Mouse (Mus musculus): Measurements from ENCODE around the gene Reep3.
"Not testable (repeated sequence)": the region's sequence is repeated elsewhere in the genome, so short reads cannot be mapped to it uniquely, and the experiment has no call there.

Gene Reep3

GRCm38 (mm10) chr10:67096621-67097436, at the start of gene Reep3:
Gene Reep3 (minus strand): TSS chr10:67096945.
- peak; percentile 77 for DNase-seq (ENCODE audit: low read depth, low spot score)

DNA sequence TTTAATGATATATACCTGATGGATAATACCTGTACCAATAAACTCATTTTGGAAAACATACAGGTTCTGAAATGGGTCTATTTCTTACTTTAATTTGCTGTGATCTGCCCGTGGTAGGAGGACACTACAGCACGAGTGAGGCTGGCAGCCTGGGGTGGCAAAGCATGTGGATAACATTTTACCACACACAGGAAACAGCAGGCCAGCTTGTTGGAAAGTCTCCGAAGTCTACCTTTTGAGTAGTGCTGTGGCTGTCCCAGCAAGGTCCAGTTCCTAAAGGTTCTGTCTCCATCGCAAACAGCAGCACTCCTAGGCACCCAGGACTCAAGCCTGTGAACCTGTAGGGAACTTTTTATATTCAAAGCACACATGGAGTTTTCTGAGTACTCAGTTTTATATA, 48.9 kb upstream of the Reep3 start:
- DNase-seq (ENCODE audit: low read depth, low spot score), result no peak

GRCm38 (mm10) chr10:67144269-67144668, 47.5 kb upstream of the Reep3 start:
- DNase-seq (ENCODE audit: low read depth, low spot score), result no peak

GRCm38 (mm10) chr10:67143661-67144060, 46.9 kb upstream of the Reep3 start:
- no peak for DNase-seq (ENCODE audit: low read depth, low spot score)

DNA sequence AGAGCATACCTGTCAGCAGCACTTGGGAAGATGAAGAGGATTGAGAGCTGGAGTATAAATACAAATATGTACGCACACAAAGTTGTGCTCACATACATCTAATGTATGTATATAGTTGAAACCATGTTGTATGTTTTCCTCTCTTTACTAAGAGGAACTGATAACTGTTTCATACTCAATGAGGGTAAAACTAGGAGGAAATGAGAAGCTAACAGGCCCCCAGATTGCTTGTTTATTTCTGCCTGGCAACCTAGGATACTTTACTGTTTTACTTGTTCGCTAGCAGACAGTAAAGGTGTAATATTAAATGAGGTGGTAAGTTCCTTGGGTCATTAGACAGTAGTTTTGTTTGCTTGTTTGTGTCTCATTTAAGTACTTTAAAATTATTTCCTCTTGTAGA, 40.7 kb upstream of the Reep3 start:
- DNase-seq (ENCODE audit: low read depth, low spot score), result no peak

GRCm38 (mm10) chr10:67134322-67134721, 37.6 kb upstream of the Reep3 start:
- DNase-seq (ENCODE audit: low read depth, low spot score), result no peak

DNA sequence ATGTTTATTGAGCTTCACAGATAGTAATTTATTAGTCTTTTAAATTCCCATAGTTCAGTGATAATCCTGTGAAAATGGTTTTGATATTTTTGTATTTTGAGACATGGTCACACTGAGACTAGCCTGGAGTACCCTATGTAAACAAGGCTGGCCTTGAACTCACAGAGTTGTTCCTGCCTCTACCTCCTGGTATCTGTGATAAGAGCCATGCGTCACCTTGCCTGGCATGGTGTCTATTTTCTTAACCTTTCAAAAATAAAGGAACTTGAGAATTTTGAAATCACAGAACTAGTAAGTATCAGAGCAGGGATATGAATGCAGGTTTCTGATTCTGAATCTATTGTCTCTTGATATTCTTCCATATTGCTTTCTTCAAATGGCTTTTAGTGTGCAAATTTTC, 35.0 kb upstream of the Reep3 start:
- DNase-seq (ENCODE audit: low read depth, low spot score), result no peak

DNA sequence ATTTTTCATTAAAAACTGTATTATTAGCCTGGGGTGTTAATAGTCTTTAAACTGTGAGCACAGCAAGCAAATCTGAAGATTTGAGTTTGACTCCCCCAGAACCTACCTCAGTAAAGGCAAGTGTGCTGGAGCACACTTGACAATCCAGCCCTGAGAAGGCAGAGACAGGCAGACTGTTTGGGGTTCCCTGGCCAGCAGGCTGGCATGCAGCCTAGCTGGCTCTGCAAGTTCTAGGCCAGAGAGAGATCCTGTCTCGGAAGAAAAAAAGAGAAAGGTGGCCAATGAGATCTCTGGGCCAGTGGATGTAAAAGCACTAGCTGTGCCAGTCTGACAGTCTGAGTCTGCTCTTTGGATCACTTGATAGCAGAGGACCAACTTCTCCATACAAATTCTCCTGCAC, 32.8 kb upstream of the Reep3 start:
- no peak for DNase-seq (ENCODE audit: low read depth, low spot score)

DNA sequence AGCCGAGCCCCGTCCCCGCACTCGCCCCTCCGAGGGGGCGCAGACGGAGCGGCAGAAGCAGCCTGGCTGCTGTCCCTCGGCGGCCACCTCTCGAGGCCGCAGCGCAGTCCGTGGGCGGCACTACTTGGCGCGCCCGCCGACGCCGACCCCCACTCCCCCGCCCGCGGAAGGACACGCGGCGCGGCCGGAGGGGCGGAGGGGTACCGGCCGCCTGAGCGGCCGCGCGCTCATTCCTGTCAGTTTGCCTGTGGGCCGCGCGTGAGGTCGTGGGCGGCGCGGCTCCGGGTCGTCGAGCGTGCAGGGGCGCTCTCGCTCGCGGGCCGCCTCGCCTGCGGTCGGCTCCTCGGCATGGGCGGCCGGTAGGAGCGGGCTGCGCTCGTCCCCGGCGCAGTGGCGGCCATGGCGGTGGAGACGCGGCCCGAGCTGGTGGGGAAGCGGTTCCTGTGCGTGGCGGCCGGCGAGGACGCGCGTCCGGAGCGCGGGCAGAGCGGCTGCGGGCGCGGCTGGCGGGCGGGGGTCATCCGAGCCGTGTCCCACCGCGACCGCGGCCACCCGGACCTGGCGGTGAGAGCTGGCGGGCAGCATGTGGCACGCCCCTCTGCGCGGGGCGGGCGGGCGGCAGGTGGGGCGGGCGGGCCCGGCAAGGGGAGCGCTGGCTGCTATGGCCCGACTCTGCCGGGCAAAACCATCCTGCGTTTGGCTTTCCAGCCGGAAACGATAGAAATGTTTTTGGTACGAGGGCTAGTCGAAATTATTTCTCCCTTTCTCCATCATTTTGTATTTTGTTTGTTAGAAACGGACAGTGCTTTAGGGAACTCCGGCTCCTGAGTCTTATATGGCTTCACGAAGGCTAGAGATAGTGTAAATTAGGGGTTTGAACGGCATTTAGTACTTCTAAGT, 30.4 kb upstream of the Reep3 start:
- DNase-seq (ENCODE audit: low read depth, low spot score), result peak; percentile 64

- DNase-seq (ENCODE audit: low read depth, low spot score), result peak; percentile 41
Observed at GRCm38 (mm10) chr10:67126061-67126858, 29.5 kb upstream of the Reep3 start.

- DNase-seq (ENCODE audit: low read depth, low spot score), result no peak
Observed at GRCm38 (mm10) chr10:67124156-67124555, 27.4 kb upstream of the Reep3 start.

DNA sequence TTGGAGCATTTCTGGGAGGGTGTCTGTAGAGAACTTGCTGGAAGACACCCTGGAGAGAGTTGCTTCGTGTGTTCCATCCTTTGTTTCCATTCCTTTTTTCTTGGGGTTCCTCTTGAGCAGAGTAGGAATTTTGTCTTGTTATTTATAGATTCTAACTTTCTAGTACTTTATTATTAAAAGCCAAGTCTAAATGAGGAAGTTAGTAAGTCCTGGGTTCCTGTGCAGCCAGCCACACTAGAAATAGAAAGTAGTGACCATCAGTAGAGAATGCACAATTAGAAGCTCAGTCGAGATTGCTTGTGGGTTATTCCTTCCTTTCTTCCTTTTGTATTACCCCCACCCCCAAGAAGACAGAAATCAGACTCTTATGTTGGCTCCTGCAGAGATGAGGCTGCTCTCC, 27.0 kb upstream of the Reep3 start:
- DNase-seq (ENCODE audit: low read depth, low spot score), result no peak

GRCm38 (mm10) chr10:67120640-67121039, 23.9 kb upstream of the Reep3 start:
- no peak for DNase-seq (ENCODE audit: low read depth, low spot score)

GRCm38 (mm10) chr10:67120180-67120579, 23.4 kb upstream of the Reep3 start:
- DNase-seq (ENCODE audit: low read depth, low spot score), result peak; percentile 40

GRCm38 (mm10) chr10:67119291-67119690, 22.5 kb upstream of the Reep3 start:
- peak; percentile 48 for DNase-seq (ENCODE audit: low read depth, low spot score)

- DNase-seq (ENCODE audit: low read depth, low spot score), result no peak
Observed at GRCm38 (mm10) chr10:67116251-67116650, 19.5 kb upstream of the Reep3 start.

DNA sequence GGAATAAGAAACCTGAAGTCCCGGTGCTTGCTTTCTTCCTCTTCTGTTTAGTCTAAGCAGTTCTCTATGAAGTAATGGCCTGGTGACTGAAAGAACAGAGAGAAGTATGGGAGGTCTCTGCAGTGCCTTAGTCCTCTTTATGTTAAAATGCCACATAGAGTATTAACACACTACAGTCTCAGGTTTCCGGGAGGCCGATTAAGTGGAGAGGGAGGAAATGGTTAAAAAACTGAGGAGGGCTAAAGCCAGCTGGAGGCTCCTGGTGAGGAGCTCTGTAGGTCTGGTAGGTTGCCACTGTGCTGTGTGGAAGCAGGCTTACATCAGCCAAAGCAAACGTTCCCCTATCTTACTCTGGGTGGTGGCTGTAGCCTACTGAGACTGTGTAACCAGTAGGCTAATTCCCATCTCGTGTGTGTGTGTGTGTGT, 18.9 kb upstream of the Reep3 start:
- DNase-seq (ENCODE audit: low read depth, low spot score), result no peak

DNA sequence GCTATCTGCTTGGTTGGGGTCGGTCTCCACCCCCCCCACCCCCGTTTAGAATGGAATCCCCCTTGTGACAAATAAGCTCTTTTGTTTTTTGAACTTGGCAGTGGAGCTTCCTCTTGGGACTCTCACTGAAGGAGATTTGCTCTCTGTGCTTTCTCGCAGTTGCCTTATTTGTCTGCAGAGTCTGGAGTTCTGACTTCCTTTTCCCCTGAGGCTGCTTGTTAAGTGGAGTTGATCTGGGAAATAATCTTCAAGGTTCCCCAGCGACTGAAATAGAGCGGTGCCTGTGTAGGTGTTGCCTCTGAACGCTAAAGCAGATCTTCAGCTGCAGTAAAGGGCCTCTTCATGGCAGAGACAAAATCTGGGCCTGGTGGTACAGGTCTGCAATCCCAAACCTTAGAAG, 18.4 kb upstream of the Reep3 start:
- DNase-seq (ENCODE audit: low read depth, low spot score), result peak; percentile 37

- no peak for DNase-seq (ENCODE audit: low read depth, low spot score)
Observed at GRCm38 (mm10) chr10:67113833-67114232, 17.1 kb upstream of the Reep3 start.

- not testable (repeated sequence) for DNase-seq (ENCODE audit: low read depth, low spot score)
Observed at GRCm38 (mm10) chr10:67112967-67113366, 16.2 kb upstream of the Reep3 start.

GRCm38 (mm10) chr10:67111799-67112177, 15.0 kb upstream of the Reep3 start:
- DNase-seq (ENCODE audit: low read depth, low spot score), result no peak

All from CD4-positive, CD25-positive, alpha-beta regulatory T cell, adult 2 months (primary cell).